Comparison of ENCODE assay signal across 8 mouse cellular contexts in genomic region chr14:67599734-67600133, GRCm38 (mm10).
A peak's percentile ranks its signal among the peaks of the same experiment; 100 is the strongest.
DNase-seq lines count a peak whose midpoint lies in the region; ATAC-seq lines count a peak whose summit lies in the region.
"Had no signal": no experiment of that assay in that cellular context is flagged by ENCODE, and none has a peak within 500 bp of the region (broad histone marks: within the 10 kb centered on the region; RNA-seq: fewer than 3 reads in every experiment).

No protein-coding gene starts in this region.

- no peaks in the 10 kb centered on the region for H3K9me3 ChIP-seq in hindbrain, embryonic 14.5 days (ENCODE audit: control insufficient read depth, low read length)
- H3K9me3 ChIP-seq in hindbrain, embryonic 11.5 days (ENCODE audit: control insufficient read depth, low read length): no peaks in the 10 kb centered on the region
- H3K9me3 ChIP-seq: heart, embryonic 15.5 days had no signal

- H3K4me3 ChIP-seq in hindbrain, embryonic 14.5 days (replicated peaks; ENCODE audit: low read length): no peak overlapping the region
- no peak overlapping the region for H3K4me3 ChIP-seq in hindbrain, embryonic 11.5 days (ENCODE audit: low read depth, low read length)
- H3K4me3 ChIP-seq: heart, embryonic 15.5 days had no signal

- 21% methylated on average over 4 of the region's 4 CpGs for WGBS in hindbrain, embryonic 14.5 days
- 26% methylated on average over 4 of the region's 4 CpGs for WGBS in hindbrain, embryonic 11.5 days

- H3K27ac ChIP-seq in hindbrain, embryonic 14.5 days: no peak overlapping the region
- no peak overlapping the region for H3K27ac ChIP-seq in hindbrain, embryonic 11.5 days (ENCODE audit: low read depth, low read length)
- H3K27ac ChIP-seq: heart, embryonic 15.5 days had no signal

- no peak overlapping the region for H3K9ac ChIP-seq in hindbrain, embryonic 14.5 days
- H3K9ac ChIP-seq in hindbrain, embryonic 11.5 days (ENCODE audit: low read depth, low read length): no peak overlapping the region
- H3K9ac ChIP-seq: heart, embryonic 15.5 days had no signal

- peak; percentile 46 for DNase-seq in hindbrain, embryonic 14.5 days (ENCODE audit: low spot score)
- DNase-seq in hindbrain, embryonic 11.5 days (ENCODE audit: low spot score): no peak
- peak; percentile 17 for DNase-seq in urinary bladder, postnatal 25 days (ENCODE audit: low spot score)
- DNase-seq in urinary bladder, postnatal 36 days (ENCODE audit: low spot score in 2 of 2): no peak
- DNase-seq in yolk sac, embryonic 10.5 days (ENCODE audit: low spot score): no peak
- no peak for DNase-seq in spleen, adult 12 weeks (ENCODE audit: low spot score)

- H3K27me3 ChIP-seq in hindbrain, embryonic 14.5 days (ENCODE audit: control insufficient read depth, insufficient read depth, low read length): no peaks in the 10 kb centered on the region
- H3K27me3 ChIP-seq in hindbrain, embryonic 11.5 days (ENCODE audit: control insufficient read depth, insufficient read depth, low read length): no peaks in the 10 kb centered on the region

- H3K36me3 ChIP-seq in hindbrain, embryonic 14.5 days (replicated peaks; ENCODE audit: control insufficient read depth, insufficient read depth): no peaks in the 10 kb centered on the region
- H3K36me3 ChIP-seq in hindbrain, embryonic 11.5 days (ENCODE audit: control insufficient read depth, insufficient read depth, low read length): no peaks in the 10 kb centered on the region
- H3K36me3 ChIP-seq: heart, embryonic 15.5 days had no signal

- no peaks in the 10 kb centered on the region for H3K4me1 ChIP-seq in hindbrain, embryonic 14.5 days (replicated peaks; ENCODE audit: control insufficient read depth, insufficient read depth, low read length)
- no peaks in the 10 kb centered on the region for H3K4me1 ChIP-seq in hindbrain, embryonic 11.5 days (replicated peaks; ENCODE audit: control insufficient read depth, insufficient read depth, low read length)
- H3K4me1 ChIP-seq: heart, embryonic 15.5 days had no signal

- ATAC-seq in hindbrain, embryonic 14.5 days (ENCODE audit: low FRiP score): no peak
- no peak for ATAC-seq in hindbrain, embryonic 11.5 days (ENCODE audit: low FRiP score)
- peak; percentile 42 to 53; a peak in 1 of 4 replicates for ATAC-seq in hematopoietic stem cell, adult 5-6 weeks (replicated peaks in 1 of 2; ENCODE audit: insufficient read depth in 1 of 2, low FRiP score in 2 of 2, low TSS enrichment in 1 of 2, low read depth in 1 of 2, poor library complexity in 2 of 2, severe bottlenecking in 2 of 2)

- no peak overlapping the region for H3K4me2 ChIP-seq in hindbrain, embryonic 14.5 days (replicated peaks)
- H3K4me2 ChIP-seq in hindbrain, embryonic 11.5 days (replicated peaks; ENCODE audit: low read depth, low read length): no peak overlapping the region
- H3K4me2 ChIP-seq: heart, embryonic 15.5 days had no signal

Comparison
In these comparisons a context has a peak if more than half of its experiments do, and no peak if none do; other contexts are left out.
1. DNase-seq: peak in hindbrain, embryonic 14.5 days (single experiment) and urinary bladder, postnatal 25 days (single experiment); none in hindbrain, embryonic 11.5 days (single experiment), urinary bladder, postnatal 36 days (0 of 2), yolk sac, embryonic 10.5 days (single experiment) and spleen, adult 12 weeks (single experiment).
2. ATAC-seq: peak in hematopoietic stem cell, adult 5-6 weeks (2 of 2); none in hindbrain, embryonic 14.5 days (single experiment) and hindbrain, embryonic 11.5 days (single experiment).